Mouse (Mus musculus) hindbrain, embryonic 10.5 days (tissue): ENCODE measurements around the gene Ezh1. TPM values are rescaled to one million over a fixed set of nuclear protein-coding genes. Genes with fewer than 3 reads are reported as not detected.

Source experiments
- DNase-seq: peaks from one replicate; pipeline ENCODE4 v3.0.0-alpha.2; 2017; ENCODE audit warnings: low spot score
- H3K27ac ChIP-seq: fragments of 300-500 bp; sonication (generic); 2 replicates; pipeline ENCODE4 v1.5.1; 2016; ENCODE audit warnings: mild to moderate bottlenecking, moderate library complexity
- H3K27me3 ChIP-seq: fragments of 300-500 bp; sonication (generic); 2 replicates; pipeline ENCODE4 v1.6.1; 2016; ENCODE audit warnings: mild to moderate bottlenecking; ENCODE audit not compliant: poor library complexity, insufficient read depth, severe bottlenecking
- H3K36me3 ChIP-seq: fragments of 300-500 bp; sonication (generic); 2 replicates; pipeline ENCODE4 v1.6.1; 2016; ENCODE audit warnings: mild to moderate bottlenecking, moderate library complexity
- H3K4me1 ChIP-seq: fragments of 300-500 bp; sonication (generic); replicated peaks from 2 replicates; pipeline ENCODE4 v1.6.1; 2016; ENCODE audit warnings: mild to moderate bottlenecking
- H3K4me3 ChIP-seq: fragments of 300-500 bp; sonication (generic); 2 replicates; pipeline ENCODE4 v1.5.1; 2016; ENCODE audit warnings: mild to moderate bottlenecking, moderate library complexity
- H3K9me3 ChIP-seq: fragments of 300-500 bp; sonication (generic); 2 replicates; pipeline ENCODE4 v1.6.1; 2016; ENCODE audit warnings: mild to moderate bottlenecking, moderate library complexity
- WGBS: fragments of 180-500 bp; shearing (Covaris S2); methylation state at CpG from one replicate; pipeline ENCODE4 v1.1.7; 2016; 5-methylcytosine and 5-hydroxymethylcytosine counted together
- polyA plus RNA-seq: library from polyadenylated mRNA; unstranded; fragments of >200 nt; fragmentation: Nextera tagmentation; extraction: Ambion mirVana; gene quantifications from 2 replicates; pipeline ENCODE4 v1.2.1, GENCODE M21; 2016

Gene Ezh1
- polyA plus RNA-seq, 1 experiment from 2014 or later = 13.1 TPM

GRCm38 (mm10) chr11:101236782-101237181, 10.5 kb upstream of the Ezh1 start:
- DNase-seq = no peak
- 93% methylated on average over 5 of the region's 5 CpGs for WGBS

GRCm38 (mm10) chr11:101235429-101235828, 9.2 kb upstream of the Ezh1 start:
- H3K4me3 ChIP-seq = no peak overlapping the region
- H3K9me3 ChIP-seq = no peaks in the 10 kb centered on the region
- H3K36me3 ChIP-seq = no peaks in the 10 kb centered on the region
- H3K27me3 ChIP-seq = no peaks in the 10 kb centered on the region
- H3K27ac ChIP-seq = no peak overlapping the region
- peaks cover 26% of the 10 kb centered on the region for H3K4me1 ChIP-seq
- DNase-seq = no peak

More at GRCm38 (mm10) chr11:101236782-101237181, 10.5 kb upstream of the Ezh1 start:
- H3K27ac ChIP-seq = no peak overlapping the region
- peaks cover 12% of the 10 kb centered on the region for H3K4me1 ChIP-seq
- H3K27me3 ChIP-seq = no peaks in the 10 kb centered on the region
- H3K4me3 ChIP-seq = no peak overlapping the region
- H3K9me3 ChIP-seq = no peaks in the 10 kb centered on the region
- no peaks in the 10 kb centered on the region for H3K36me3 ChIP-seq

- no peak overlapping the region for H3K4me3 ChIP-seq
- H3K9me3 ChIP-seq = no peaks in the 10 kb centered on the region
- no peak overlapping the region for H3K27ac ChIP-seq
- 0 out of 2 replicates have a peak, but pooled peaks cover 3% of the 10 kb centered on the region for H3K27me3 ChIP-seq
- H3K36me3 ChIP-seq = no peaks in the 10 kb centered on the region
- no peak for DNase-seq
- H3K4me1 ChIP-seq = peaks cover 39% of the 10 kb centered on the region
Observed at GRCm38 (mm10) chr11:101234124-101234523, 7.9 kb upstream of the Ezh1 start.

DNA sequence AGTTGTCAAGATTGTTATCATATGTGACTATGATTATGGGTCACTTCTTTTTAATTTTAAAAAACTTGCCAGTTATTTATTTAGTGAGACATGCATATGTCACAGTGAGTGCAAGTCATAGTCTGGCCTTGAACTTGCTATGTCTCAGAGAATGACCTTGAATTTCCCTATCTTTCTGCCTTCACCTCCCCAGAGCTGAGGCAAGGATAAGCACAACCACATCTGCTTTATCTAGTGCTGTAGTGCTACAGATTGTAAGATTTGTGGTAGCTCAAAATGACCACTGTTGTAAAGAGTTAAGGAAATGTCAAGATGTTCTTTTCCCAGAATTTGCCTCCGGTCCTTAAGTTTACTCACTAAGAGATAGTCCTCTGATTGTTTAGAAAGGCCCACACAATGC, 7.0 kb upstream of the Ezh1 start:
- Histone ChIP-seq H3K36me3 (no peaks in the 10 kb centered on the region), H3K27ac (no peak overlapping the region), H3K27me3 (peaks cover 3% of the 10 kb centered on the region; the same call in 1 of the 2 replicates), H3K9me3 (no peaks in the 10 kb centered on the region), H3K4me1 (peaks cover 38% of the 10 kb centered on the region), H3K4me3 (no peak overlapping the region)
- 94% methylated on average over 1 of the region's 1 CpGs for WGBS
- no peak for DNase-seq

DNA sequence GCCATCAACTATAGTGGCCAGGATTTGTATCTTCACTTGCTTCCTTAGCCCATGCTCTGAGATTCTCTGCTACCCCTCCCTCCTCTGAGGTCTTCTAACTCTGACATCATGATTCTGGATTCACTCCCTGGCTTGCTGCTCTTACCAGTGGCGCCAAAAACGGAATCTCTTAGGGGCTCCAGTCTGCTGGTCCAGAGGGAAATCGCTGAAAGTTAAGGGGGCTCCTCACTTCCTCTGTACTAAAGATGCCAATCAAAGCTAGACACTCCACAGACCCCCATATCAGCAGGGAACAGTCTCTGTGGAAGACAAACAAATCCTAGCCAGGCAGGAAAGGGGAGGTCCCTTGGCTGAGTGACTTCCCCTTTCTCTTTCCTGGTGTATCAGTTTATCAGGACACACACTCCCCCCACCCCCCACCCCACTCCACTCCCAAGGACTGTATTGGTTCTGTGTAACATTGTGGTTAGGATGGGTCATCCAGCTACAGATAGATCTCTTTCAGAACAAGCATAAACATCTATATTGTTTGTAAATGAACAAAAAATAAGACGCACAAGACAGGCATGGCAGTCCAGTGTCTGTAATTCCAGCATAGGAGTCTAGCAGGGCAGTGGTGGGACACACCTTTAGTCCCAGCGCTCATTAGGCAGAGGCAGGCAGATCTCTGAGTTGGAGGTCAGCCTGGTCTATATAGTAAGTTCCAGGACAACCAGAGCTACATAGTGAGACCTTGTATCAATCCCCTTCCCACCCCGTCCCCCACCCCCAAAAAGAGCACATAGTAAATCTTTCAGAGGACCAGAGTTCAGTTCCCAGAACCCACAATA, 6.0 kb upstream of the Ezh1 start:
- 63% methylated on average over 6 of the region's 6 CpGs for WGBS
- no peaks in the 10 kb centered on the region for H3K9me3 ChIP-seq
- no peak for DNase-seq
- peaks cover 34% of the 10 kb centered on the region for H3K4me1 ChIP-seq
- H3K27me3 ChIP-seq = peaks cover 9% of the 10 kb centered on the region; the same call in 1 of the 2 replicates
- H3K27ac ChIP-seq = peak overlapping the region; percentile 86
- no peaks in the 10 kb centered on the region for H3K36me3 ChIP-seq
- H3K4me3 ChIP-seq = peak overlapping the region; percentile 9; the same call in 1 of the 2 replicates

DNA sequence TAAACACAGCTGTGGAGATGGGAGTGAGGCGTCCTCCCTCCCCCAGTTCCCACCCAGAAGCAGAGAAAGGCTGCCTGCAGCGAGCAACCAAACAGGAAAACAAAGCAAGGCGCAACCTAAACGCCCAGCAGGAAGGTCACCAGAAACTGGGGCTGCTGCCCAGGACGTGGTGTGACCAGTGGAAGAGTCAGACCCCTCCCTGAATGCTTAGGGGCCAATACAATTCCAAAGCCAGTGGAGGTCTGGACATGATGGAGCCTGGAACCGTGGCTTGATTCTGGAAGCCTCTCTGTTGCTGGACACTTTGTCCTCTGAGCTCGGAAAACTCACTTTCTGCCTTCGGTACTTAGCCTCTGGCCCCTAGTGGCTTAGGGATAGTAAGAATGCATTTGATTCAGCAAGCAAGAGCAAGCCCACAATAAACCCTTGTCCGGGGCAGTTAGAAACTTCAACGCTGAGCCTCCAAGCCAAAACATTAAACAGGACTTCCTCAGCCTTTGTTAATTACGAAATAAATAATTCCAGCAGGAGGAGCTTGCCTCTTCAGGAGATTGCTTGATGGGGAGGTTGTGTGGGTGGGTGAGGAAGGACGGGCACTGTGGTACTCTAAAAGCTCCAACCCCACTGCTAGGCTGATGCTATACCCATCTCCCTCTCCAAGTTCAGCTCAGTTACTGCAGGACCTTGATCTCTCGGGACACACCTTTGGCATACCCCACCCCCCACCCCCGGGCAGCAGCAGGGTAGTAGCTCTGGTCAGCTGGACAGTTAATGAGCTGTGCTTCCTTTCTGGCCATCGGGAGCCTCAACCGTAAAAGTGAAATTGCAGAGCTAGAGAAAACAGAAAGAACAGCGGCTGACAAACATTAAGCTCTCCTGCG, 5.0 kb upstream of the Ezh1 start:
- no peaks in the 10 kb centered on the region for H3K9me3 ChIP-seq
- peaks cover 37% of the 10 kb centered on the region for H3K4me1 ChIP-seq
- no peaks in the 10 kb centered on the region for H3K36me3 ChIP-seq
- WGBS = 10% methylated on average over 18 of the region's 18 CpGs
- H3K4me3 ChIP-seq = peak overlapping the region; percentile 9
- H3K27ac ChIP-seq = peak overlapping the region; percentile 86
- H3K27me3 ChIP-seq = peaks cover 9% of the 10 kb centered on the region; the same call in 1 of the 2 replicates
- peak; percentile 51 for DNase-seq

DNA sequence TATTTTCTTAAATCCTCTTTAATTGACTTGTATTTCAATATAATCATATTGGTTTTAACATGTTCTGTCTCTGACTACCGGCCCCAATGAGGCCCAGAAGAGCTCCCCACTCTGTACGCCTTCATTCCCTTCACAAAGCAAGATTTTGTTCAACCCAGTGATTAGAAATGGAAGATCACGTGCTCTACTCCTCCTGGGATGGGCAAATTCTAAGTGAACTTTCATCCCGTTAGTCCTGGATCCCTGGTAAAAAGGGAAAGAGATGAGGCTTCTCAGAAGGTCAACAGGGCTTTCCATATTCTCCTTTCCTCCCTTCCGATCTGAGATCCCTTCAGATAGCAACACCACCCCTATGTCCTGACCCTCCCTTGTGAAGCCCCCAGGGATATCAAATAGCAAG, 4.3 kb upstream of the Ezh1 start:
- Histone ChIP-seq H3K4me3 (peak overlapping the region; percentile 9), H3K36me3 (no peaks in the 10 kb centered on the region), H3K27me3 (peaks cover 9% of the 10 kb centered on the region; the same call in 1 of the 2 replicates), H3K9me3 (no peaks in the 10 kb centered on the region), H3K27ac (peak overlapping the region; percentile 86), H3K4me1 (peaks cover 44% of the 10 kb centered on the region)
- DNase-seq = no peak
- WGBS = 14% methylated on average over 5 of the region's 5 CpGs

DNA sequence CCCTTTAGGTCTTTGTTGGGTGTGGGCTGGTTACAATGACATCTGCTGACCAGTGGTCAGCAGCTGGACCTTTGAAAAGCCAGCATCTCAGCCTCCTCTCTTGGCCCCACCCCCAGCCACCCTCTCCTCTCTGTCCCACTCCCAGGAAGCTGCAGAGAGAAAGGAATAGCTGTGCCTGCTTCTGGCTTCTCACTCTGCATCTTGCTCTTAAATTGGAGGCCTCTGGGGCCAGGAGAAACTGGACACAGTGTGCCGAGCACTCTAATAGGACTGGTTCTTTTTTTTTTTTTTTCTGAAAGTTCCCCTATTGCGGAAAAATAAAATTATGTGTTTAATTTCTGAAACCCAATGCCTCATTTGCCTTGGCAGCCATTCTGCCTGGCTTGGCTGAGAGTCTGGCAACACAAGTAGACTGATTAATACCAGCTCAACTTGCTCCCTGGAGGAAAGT, 3.8 kb upstream of the Ezh1 start:
- no peak for DNase-seq
- Histone ChIP-seq H3K27me3 (peaks cover 9% of the 10 kb centered on the region; the same call in 1 of the 2 replicates), H3K4me1 (peaks cover 48% of the 10 kb centered on the region), H3K36me3 (no peaks in the 10 kb centered on the region), H3K9me3 (no peaks in the 10 kb centered on the region), H3K27ac (peak overlapping the region; percentile 86), H3K4me3 (0 out of 2 replicates have a peak overlapping the region, but pooled peaks have one; percentile 13)
- 25% methylated on average over 2 of the region's 2 CpGs for WGBS

GRCm38 (mm10) chr11:101229361-101229900, 3.2 kb upstream of the Ezh1 start:
- WGBS = 22% methylated on average over 8 of the region's 8 CpGs
- peaks cover 50% of the 10 kb centered on the region for H3K4me1 ChIP-seq

GRCm38 (mm10) chr11:101225331-101226064, 765 bp downstream of the Ezh1 start:
- no peak for DNase-seq
- Histone ChIP-seq H3K36me3 (no peaks in the 10 kb centered on the region), H3K27me3 (peaks cover 9% of the 10 kb centered on the region; the same call in 1 of the 2 replicates), H3K27ac (peak overlapping the region; percentile 89), H3K9me3 (no peaks in the 10 kb centered on the region), H3K4me3 (peak overlapping the region; percentile 88), H3K4me1 (peaks cover 30% of the 10 kb centered on the region)
- WGBS = 19% methylated on average over 25 of the region's 25 CpGs

More at GRCm38 (mm10) chr11:101229361-101229900, 3.2 kb upstream of the Ezh1 start:
- Histone ChIP-seq H3K9me3 (no peaks in the 10 kb centered on the region), H3K4me3 (no peak overlapping the region; the same call in 1 of the 2 replicates), H3K36me3 (no peaks in the 10 kb centered on the region), H3K27ac (peak overlapping the region; percentile 86), H3K27me3 (peaks cover 9% of the 10 kb centered on the region; the same call in 1 of the 2 replicates)
- no peak for DNase-seq

GRCm38 (mm10) chr11:101224337-101224736, 1.9 kb downstream of the Ezh1 start:
- no peak overlapping the region for H3K4me3 ChIP-seq
- no peak for DNase-seq
- WGBS = 93% methylated on average over 3 of the region's 3 CpGs
- H3K4me1 ChIP-seq = peaks cover 18% of the 10 kb centered on the region
- H3K27ac ChIP-seq = no peak overlapping the region
- no peaks in the 10 kb centered on the region for H3K9me3 ChIP-seq
- H3K36me3 ChIP-seq = no peaks in the 10 kb centered on the region
- H3K27me3 ChIP-seq = peaks cover 6% of the 10 kb centered on the region; the same call in 1 of the 2 replicates
